Mouse (Mus musculus) layer of hippocampus, adult 18-20 months (tissue): ENCODE measurements around the gene Vamp8. TPM values are rescaled to one million over a fixed set of nuclear protein-coding genes. Genes with fewer than 3 reads are reported as not detected.

Source experiments
- DNase-seq, 2 experiments: peaks; one replicate each; pipeline ENCODE4 v3.0.0; 2022; ENCODE audit warnings: low spot score in 2 of 2
- total RNA-seq, 2 experiments: library from RNA; stranded (reverse); gene quantifications; 2 replicates each; pipeline ENCODE4 v1.2.3; 2021

Gene Vamp8
- total RNA-seq, 2 experiments from 2014 or later, result 17.7 to 18.9 TPM

- no peak for DNase-seq
Measured at GRCm38 (mm10) chr6:72374206-72374605, 16.3 kb downstream of the Vamp8 start.

- no peak for DNase-seq
Measured at GRCm38 (mm10) chr6:72373184-72373583, 17.3 kb downstream of the Vamp8 start.

- DNase-seq, result no peak
Measured at GRCm38 (mm10) chr6:72371571-72371970, 18.9 kb downstream of the Vamp8 start.

- peak in 1 of 2 experiments; percentile 69 for DNase-seq
Measured at GRCm38 (mm10) chr6:72371147-72371546, 19.4 kb downstream of the Vamp8 start.

- DNase-seq, result no peak
Measured at GRCm38 (mm10) chr6:72370091-72370490, 20.4 kb downstream of the Vamp8 start.

- no peak for DNase-seq
Measured at GRCm38 (mm10) chr6:72369557-72369956, 20.9 kb downstream of the Vamp8 start.

- DNase-seq, result no peak
Measured at GRCm38 (mm10) chr6:72367460-72367974, 23.0 kb downstream of the Vamp8 start.

- DNase-seq, result no peak
Measured at GRCm38 (mm10) chr6:72366844-72367443, 23.6 kb downstream of the Vamp8 start, which contains the start of gene Rnf181. Gene Rnf181 (minus strand): TSS chr6:72366956.

- DNase-seq, result no peak
Measured at GRCm38 (mm10) chr6:72366304-72366703, 24.2 kb downstream of the Vamp8 start.

GRCm38 (mm10) chr6:72364985-72365384 is 25.5 kb downstream of the Vamp8 start:
- DNase-seq, result no peak

- no peak for DNase-seq
Measured at GRCm38 (mm10) chr6:72364009-72364408, 26.5 kb downstream of the Vamp8 start.

- DNase-seq, result peak; percentile 96 to 97
Measured at GRCm38 (mm10) chr6:72362132-72363028, 28.1 kb downstream of the Vamp8 start.

- no peak for DNase-seq
Measured at GRCm38 (mm10) chr6:72361121-72361551, 29.4 kb downstream of the Vamp8 start.

- no peak for DNase-seq
Measured at GRCm38 (mm10) chr6:72360599-72360935, 29.9 kb downstream of the Vamp8 start.

- no peak for DNase-seq
Measured at GRCm38 (mm10) chr6:72359891-72360598, 30.5 kb downstream of the Vamp8 start.

- no peak for DNase-seq
Measured at GRCm38 (mm10) chr6:72359343-72359742, 31.2 kb downstream of the Vamp8 start.

- DNase-seq, result no peak
Measured at GRCm38 (mm10) chr6:72358086-72358764, 32.3 kb downstream of the Vamp8 start.

GRCm38 (mm10) chr6:72357164-72358079 is 33.1 kb downstream of the Vamp8 start:
- DNase-seq, result no peak

GRCm38 (mm10) chr6:72356001-72356532 is 34.4 kb downstream of the Vamp8 start:
- DNase-seq, result no peak
